Mouse (Mus musculus) hindbrain, embryonic 14.5 days (tissue): ENCODE data around the gene Muc4. TPM values are rescaled to one million over a fixed set of nuclear protein-coding genes. Genes with fewer than 3 reads are reported as not detected.

Experiments used
- ATAC-seq: fragments of 200-750 bp; cut with Nextera tagmentation; 2 replicates; pipeline ENCODE4 v1.8.0; 2017; ENCODE audit warnings: moderate number of reproducible peaks, mild to moderate bottlenecking, moderate TSS enrichment, moderate library complexity; ENCODE audit not compliant: low FRiP score
- DNase-seq: peaks from one replicate; pipeline ENCODE4 v3.0.0-alpha.2; 2015; ENCODE audit warnings: low spot score
- H3K27ac ChIP-seq: fragments of 300-500 bp; sonication (generic); 2 replicates; pipeline ENCODE4 v1.5.1; 2014; ENCODE audit warnings: mild to moderate bottlenecking, moderate library complexity
- H3K27me3 ChIP-seq: fragments of 300-500 bp; sonication (generic); 2 replicates; pipeline ENCODE4 v1.6.1; 2014; ENCODE audit warnings: mild to moderate bottlenecking, low read length, mixed read lengths; ENCODE audit not compliant: control insufficient read depth, insufficient read depth
- H3K36me3 ChIP-seq: fragments of 300-500 bp; sonication (generic); replicated peaks from 2 replicates; pipeline ENCODE4 v1.6.1; 2014; ENCODE audit not compliant: control insufficient read depth, insufficient read depth
- H3K4me1 ChIP-seq: fragments of 300-500 bp; sonication (generic); replicated peaks from 2 replicates; pipeline ENCODE4 v1.6.1; 2014; ENCODE audit warnings: antibody characterized with exemption, low read length, mixed read lengths; ENCODE audit not compliant: control insufficient read depth, insufficient read depth
- H3K4me2 ChIP-seq: fragments of 300-500 bp; sonication (generic); replicated peaks from 2 replicates; pipeline ENCODE4 v1.6.1; 2014; ENCODE audit warnings: mild to moderate bottlenecking, moderate library complexity
- H3K4me3 ChIP-seq: fragments of 300-500 bp; sonication (generic); replicated peaks from 2 replicates; pipeline ENCODE4 v1.5.1; 2014; ENCODE audit warnings: mild to moderate bottlenecking, low read length
- H3K9ac ChIP-seq: fragments of 300-500 bp; sonication (generic); 2 replicates; pipeline ENCODE4 v1.6.1; 2014
- H3K9me3 ChIP-seq: fragments of 300-500 bp; sonication (generic); 2 replicates; pipeline ENCODE4 v1.6.1; 2016; ENCODE audit warnings: low read length; ENCODE audit not compliant: control insufficient read depth
- WGBS: fragments of 180-500 bp; shearing (Covaris S2); extraction: QIAGEN DNeasy Blood & Tissue Kit; methylation state at CpG from one replicate; pipeline ENCODE4 v1.1.7; 2014; 5-methylcytosine and 5-hydroxymethylcytosine counted together
- polyA plus RNA-seq: library from polyadenylated mRNA; unstranded; fragments of >200 nt; fragmentation: Nextera tagmentation; extraction: Ambion mirVana; gene quantifications from 2 replicates; pipeline ENCODE4 v1.2.1, GENCODE M21; 2014

Gene Muc4
- polyA plus RNA-seq, 1 experiment from 2014 or later = not detected

DNA sequence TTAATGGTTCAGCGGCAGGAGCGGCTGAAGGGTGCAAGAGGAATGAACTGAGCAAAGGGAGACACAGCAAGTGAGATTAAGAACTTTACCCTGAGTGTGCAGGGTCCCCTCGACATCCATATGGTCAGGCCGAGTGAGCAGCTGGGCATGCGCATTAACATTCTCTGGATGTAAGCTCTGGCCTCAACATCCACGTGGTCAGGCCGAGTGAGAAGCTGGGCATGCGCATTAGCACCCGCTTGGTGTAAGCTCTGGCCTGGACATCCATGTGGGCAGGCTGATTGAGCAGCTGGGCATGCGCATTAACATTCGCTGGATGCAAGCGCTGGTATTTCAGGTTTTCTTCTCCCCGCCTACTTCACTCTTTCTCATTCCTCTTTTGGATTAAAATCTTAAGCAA, 49.2 kb downstream of the Muc4 start:
- H3K9ac ChIP-seq = no peak overlapping the region
- H3K27me3 ChIP-seq = no peaks in the 10 kb centered on the region
- no peaks in the 10 kb centered on the region for H3K9me3 ChIP-seq
- peak; percentile 43; the same call in 1 of the 2 replicates for ATAC-seq
- no peak overlapping the region for H3K4me2 ChIP-seq
- no peaks in the 10 kb centered on the region for H3K4me1 ChIP-seq
- H3K36me3 ChIP-seq = no peaks in the 10 kb centered on the region
- peak; percentile 42 for DNase-seq
- no peak overlapping the region for H3K4me3 ChIP-seq
- no peak overlapping the region for H3K27ac ChIP-seq
- 59% methylated on average over 13 of the region's 13 CpGs for WGBS

DNA sequence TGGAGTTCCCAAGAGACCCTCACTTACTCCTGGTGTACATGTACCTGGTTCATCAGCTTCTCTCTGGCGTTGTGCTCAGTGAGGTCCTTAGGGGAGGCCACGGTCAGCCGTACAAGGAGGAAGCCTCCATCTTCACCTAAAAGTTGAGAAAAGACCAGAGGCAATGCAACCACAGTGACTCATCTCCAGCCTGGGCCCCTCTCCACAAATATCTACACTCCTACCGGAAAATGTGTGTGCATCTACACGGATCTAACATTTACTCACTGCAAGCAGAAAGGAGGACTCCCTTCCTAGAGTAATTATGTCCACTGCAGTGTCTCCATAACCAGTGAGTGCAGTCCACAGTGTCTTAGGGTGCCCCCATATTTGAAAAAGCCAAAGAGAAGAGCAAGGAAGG, 54.4 kb downstream of the Muc4 start:
- Histone ChIP-seq H3K36me3 (no peaks in the 10 kb centered on the region), H3K4me3 (no peak overlapping the region), H3K9me3 (no peaks in the 10 kb centered on the region), H3K4me1 (no peaks in the 10 kb centered on the region), H3K4me2 (no peak overlapping the region), H3K9ac (no peak overlapping the region), H3K27me3 (no peaks in the 10 kb centered on the region), H3K27ac (no peak overlapping the region)
- ATAC-seq (no peak), DNase-seq (no peak)
- WGBS = 91% methylated on average over 5 of the region's 5 CpGs

DNA sequence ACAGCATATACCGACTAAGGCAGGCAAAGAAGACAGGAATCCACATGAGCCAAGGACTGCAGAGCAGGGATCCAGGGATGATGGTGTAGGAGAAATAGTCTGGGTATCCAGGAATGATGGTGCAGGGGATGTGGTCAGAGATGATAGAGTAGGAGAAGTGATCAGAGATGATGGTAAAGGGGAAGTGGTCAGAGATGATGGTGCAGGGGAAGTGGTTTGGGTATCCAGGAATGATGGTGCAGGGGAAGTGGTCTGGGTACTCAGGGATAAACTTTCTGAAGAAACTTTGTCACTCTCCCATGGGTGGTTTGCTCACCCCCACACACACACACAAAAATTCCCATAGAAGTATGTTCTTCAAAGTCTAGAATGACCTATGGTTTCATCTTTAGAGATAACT, 59.5 kb downstream of the Muc4 start:
- WGBS = 83% methylated on average over 1 of the region's 1 CpGs

DNA sequence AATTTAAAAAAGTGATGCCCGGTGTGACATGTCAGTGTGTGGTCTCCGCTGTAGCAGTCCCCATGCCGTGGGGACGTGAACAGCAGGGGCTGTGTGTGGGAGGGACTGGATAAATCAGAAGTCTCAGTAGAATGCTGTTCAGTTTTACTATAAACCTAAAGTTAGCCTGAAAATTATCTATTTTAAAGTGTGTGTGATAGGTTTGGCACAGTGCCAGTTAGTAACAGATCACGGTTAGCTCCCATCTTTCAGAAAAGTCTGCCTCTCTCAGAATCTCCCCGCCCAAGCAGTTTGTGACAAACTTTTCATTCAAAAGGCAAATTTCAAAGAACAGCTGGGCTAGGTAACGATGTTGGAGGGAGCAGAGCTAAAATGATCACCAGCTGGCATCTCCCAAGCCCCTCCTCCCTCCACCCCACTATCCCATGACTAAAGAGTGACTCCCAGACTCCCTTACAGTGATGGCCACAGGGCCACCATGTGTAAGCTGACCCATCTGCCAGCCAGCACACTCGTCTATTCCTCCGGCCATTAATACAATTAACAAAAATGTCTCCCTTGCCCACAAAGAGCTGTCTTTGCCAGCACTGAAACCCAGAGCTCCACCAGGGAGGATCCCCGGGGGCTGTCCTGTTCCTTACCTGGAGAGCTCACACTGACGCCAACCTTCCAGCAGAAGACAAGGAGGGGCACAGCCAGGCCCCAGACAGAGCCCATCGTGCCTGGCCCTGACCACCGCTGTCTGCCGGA, 61.2 kb downstream of the Muc4 start:
- no peaks in the 10 kb centered on the region for H3K27me3 ChIP-seq
- H3K4me1 ChIP-seq = no peaks in the 10 kb centered on the region
- no peak overlapping the region for H3K9ac ChIP-seq
- DNase-seq (no peak), ATAC-seq (no peak)
- no peaks in the 10 kb centered on the region for H3K9me3 ChIP-seq
- no peaks in the 10 kb centered on the region for H3K36me3 ChIP-seq
- no peak overlapping the region for H3K4me2 ChIP-seq
- no peak overlapping the region for H3K4me3 ChIP-seq
- H3K27ac ChIP-seq = no peak overlapping the region
- WGBS = 64% methylated on average over 14 of the region's 14 CpGs

More for the DNA sequence above, 59.5 kb downstream of the Muc4 start:
- H3K4me1 ChIP-seq = no peaks in the 10 kb centered on the region
- H3K4me2 ChIP-seq = no peak overlapping the region
- no peak overlapping the region for H3K9ac ChIP-seq
- no peak for DNase-seq
- no peak for ATAC-seq
- H3K9me3 ChIP-seq = no peaks in the 10 kb centered on the region
- H3K27me3 ChIP-seq = no peaks in the 10 kb centered on the region
- no peaks in the 10 kb centered on the region for H3K36me3 ChIP-seq
- H3K27ac ChIP-seq = no peak overlapping the region
- no peak overlapping the region for H3K4me3 ChIP-seq

DNA sequence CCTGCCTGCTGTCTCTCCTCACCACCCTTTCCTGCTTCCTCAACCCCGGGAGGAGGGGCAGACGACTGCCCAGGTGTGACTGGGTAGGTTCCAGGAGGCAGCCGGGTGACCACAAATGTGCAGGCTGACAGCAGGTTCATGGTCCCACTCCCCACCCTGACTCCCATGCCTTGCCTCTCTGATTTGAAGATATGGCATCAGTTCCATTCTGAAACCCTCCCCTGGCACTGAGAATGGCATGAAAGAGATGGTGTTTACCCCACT, 61.7 kb downstream of the Muc4 start, which contains the start of gene Muc20:
Muc20 (minus strand) TSS at position 10 of the 264 bp plus-strand sequence.
- Histone ChIP-seq H3K9ac (no peak within 1 kb of the TSS), H3K4me3 (no peak within 1 kb of the TSS), H3K9me3 (no peaks in the 10 kb centered on the region), H3K27ac (no peak within 1 kb of the TSS), H3K36me3 (no peaks in the 10 kb centered on the region), H3K4me2 (no peak within 1 kb of the TSS), H3K4me1 (no peaks in the 10 kb centered on the region), H3K27me3 (no peaks in the 10 kb centered on the region)
- no peak for ATAC-seq
- no peak for DNase-seq
- 84% methylated on average over 3 of the region's 3 CpGs for WGBS

DNA sequence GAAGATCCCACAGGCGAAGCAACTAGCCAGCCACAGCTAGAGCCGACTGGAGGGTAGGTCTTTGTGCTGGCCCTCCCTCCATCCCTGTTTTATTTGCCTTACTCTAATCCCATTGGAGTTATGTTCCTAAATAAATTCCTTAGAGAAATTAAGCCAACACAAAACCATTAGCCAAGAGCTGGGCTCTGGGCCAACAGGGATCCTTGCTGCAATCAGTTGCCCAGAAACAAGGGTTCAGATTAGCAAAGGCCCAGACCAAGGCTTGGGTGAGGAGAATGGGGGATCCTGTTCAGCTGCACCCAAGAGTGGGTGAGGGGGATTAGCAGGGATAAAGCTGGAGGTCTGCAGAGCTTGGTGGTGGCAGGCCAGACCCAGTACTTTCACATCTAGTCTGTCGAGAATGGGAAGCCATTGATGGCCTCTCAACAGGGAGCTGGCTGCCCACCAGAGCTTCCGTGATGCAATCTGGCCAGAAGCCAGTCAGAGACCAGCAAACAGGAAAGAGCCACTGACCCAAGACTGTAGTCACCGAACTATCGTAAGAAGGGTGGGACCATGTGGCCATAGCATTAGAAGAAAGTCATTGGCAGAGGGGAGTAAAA, 67.7 kb downstream of the Muc4 start:
- H3K9me3 ChIP-seq = no peaks in the 10 kb centered on the region
- no peak overlapping the region for H3K27ac ChIP-seq
- H3K4me2 ChIP-seq = no peak overlapping the region
- no peaks in the 10 kb centered on the region for H3K36me3 ChIP-seq
- ATAC-seq (peak; percentile 82; the same call in 1 of the 2 replicates), DNase-seq (peak; percentile 68)
- no peaks in the 10 kb centered on the region for H3K4me1 ChIP-seq
- H3K4me3 ChIP-seq = no peak overlapping the region
- WGBS = 44% methylated on average over 6 of the region's 6 CpGs
- H3K27me3 ChIP-seq = no peaks in the 10 kb centered on the region
- no peak overlapping the region for H3K9ac ChIP-seq

DNA sequence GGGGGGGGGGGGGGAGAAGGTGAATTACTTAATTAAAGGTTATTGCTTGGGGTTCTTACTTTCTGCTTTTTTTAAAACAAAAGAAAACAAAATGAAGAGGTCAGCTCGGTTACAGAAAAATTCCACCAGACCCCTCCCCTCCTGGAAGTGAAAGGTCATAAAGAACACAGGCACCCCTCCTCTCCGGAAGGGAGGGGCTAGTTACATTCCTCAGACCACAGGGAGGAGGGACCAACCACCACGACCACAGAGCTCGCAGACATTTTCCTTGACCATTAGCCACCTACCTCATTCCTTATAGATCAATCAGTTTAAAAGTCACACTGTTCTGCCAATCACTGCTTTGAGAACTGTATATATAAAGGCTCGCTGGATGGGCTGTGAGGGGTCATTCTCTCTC, 68.2 kb downstream of the Muc4 start:
- H3K27me3 ChIP-seq = no peaks in the 10 kb centered on the region
- no peaks in the 10 kb centered on the region for H3K36me3 ChIP-seq
- no peak overlapping the region for H3K27ac ChIP-seq
- H3K4me3 ChIP-seq = no peak overlapping the region
- H3K9me3 ChIP-seq = no peaks in the 10 kb centered on the region
- 56% methylated on average over 5 of the region's 5 CpGs for WGBS
- H3K4me2 ChIP-seq = no peak overlapping the region
- ATAC-seq = no peak
- no peak for DNase-seq
- no peak overlapping the region for H3K9ac ChIP-seq
- H3K4me1 ChIP-seq = no peaks in the 10 kb centered on the region

DNA sequence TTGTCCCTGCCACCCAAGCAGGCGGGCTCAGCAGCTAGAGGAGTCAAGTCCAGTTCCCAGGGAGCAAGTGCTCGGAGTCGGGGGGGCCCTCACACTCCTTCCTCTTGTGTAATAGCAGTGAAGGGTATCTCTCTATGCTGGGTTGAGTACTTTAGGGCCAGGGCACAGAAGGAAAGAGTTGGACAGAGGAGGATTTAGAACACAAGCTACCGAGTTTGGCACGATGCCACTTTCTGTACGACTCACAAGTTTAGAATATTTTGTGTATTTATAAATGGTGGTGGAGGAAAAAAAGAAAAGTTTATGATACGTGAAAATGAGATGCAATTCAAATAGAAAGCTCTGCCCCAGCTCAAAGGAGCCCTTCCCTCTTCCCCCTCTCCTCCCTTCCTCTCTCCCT, 69.5 kb downstream of the Muc4 start:
- H3K4me1 ChIP-seq = no peaks in the 10 kb centered on the region
- H3K27ac ChIP-seq = no peak overlapping the region
- H3K27me3 ChIP-seq = no peaks in the 10 kb centered on the region
- DNase-seq = no peak
- no peak overlapping the region for H3K4me3 ChIP-seq
- H3K36me3 ChIP-seq = no peaks in the 10 kb centered on the region
- no peak overlapping the region for H3K9ac ChIP-seq
- H3K4me2 ChIP-seq = no peak overlapping the region
- ATAC-seq = no peak
- no peaks in the 10 kb centered on the region for H3K9me3 ChIP-seq
- 88% methylated on average over 7 of the region's 7 CpGs for WGBS

DNA sequence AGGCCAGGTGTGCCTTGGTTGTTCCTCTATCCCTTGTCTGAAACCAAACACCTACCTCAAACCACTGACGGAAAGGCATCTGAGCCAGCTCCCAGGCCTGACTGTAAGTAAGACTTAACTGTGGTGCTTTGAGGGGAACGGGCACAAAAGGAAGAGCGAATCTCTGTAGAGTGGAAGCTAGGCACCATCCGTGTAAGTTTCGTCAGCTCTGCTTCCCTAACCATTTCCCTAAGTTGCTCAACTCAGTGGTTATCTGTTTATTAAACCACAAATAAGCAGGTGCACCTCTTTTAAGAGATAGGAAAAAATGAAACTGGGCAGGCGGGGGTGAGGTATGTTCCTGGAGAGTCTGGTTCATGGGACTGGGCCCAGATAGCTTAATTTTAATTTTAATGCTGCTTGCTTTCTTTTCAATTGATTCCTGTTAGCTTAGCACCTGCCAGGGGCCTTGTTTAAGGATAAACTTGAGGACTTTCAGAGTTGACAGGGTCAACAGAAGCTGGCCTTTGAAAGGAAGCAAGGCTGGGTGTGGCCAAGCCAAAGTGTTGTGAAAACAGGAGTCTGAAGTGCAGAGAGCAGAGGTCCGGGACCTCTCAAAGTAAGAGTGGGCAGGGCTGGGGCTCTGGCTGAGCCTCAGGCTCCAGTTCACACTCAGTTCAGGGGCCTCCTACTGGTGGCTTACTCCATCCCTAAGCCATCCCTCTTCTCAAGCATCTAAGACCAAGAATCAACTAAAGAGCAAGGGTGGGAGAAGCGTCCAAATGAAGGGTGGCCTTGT, 71.9 kb downstream of the Muc4 start:
- Histone ChIP-seq H3K36me3 (no peaks in the 10 kb centered on the region), H3K27ac (no peak overlapping the region), H3K4me3 (no peak overlapping the region), H3K4me2 (no peak overlapping the region), H3K4me1 (no peaks in the 10 kb centered on the region), H3K27me3 (no peaks in the 10 kb centered on the region), H3K9ac (no peak overlapping the region), H3K9me3 (no peaks in the 10 kb centered on the region)
- 62% methylated on average over 8 of the region's 8 CpGs for WGBS
- no peak for ATAC-seq
- no peak for DNase-seq
